Mouse (Mus musculus): ENCODE data around the gene Mcm3. TPM values are rescaled to one million over a fixed set of nuclear protein-coding genes. Genes with fewer than 3 reads are reported as not detected.
"Not testable (repeated sequence)": the region's sequence is repeated elsewhere in the genome, so short reads cannot be mapped to it uniquely, and the experiment has no call there.

The Mcm3 gene
- total RNA-seq, 2 experiments from 2014 or later, result 7.2 to 9.5 TPM

GRCm38 (mm10) chr1:20804526-20804925, 15.6 kb downstream of the Mcm3 start:
- no peak for DNase-seq (ENCODE audit: low spot score in 2 of 2)

- peak; percentile 48 to 61 for DNase-seq (ENCODE audit: low spot score in 2 of 2)
Observed at GRCm38 (mm10) chr1:20801682-20802390, 18.3 kb downstream of the Mcm3 start.

- DNase-seq (ENCODE audit: low spot score in 2 of 2), result no peak
Observed at GRCm38 (mm10) chr1:20801275-20801674, 18.8 kb downstream of the Mcm3 start.

- DNase-seq (ENCODE audit: low spot score in 2 of 2), result no peak
Observed at GRCm38 (mm10) chr1:20795178-20795577, 24.9 kb downstream of the Mcm3 start.

- DNase-seq (ENCODE audit: low spot score in 2 of 2), result no peak
Observed at GRCm38 (mm10) chr1:20794760-20795159, 25.4 kb downstream of the Mcm3 start.

- no peak for DNase-seq (ENCODE audit: low spot score in 2 of 2)
Observed at GRCm38 (mm10) chr1:20791414-20791813, 28.7 kb downstream of the Mcm3 start.

- not testable (repeated sequence) for DNase-seq (ENCODE audit: low spot score in 2 of 2)
Observed at GRCm38 (mm10) chr1:20790517-20790916, 29.6 kb downstream of the Mcm3 start, which contains the start of gene Il17f. Gene Il17f, minus strand, starts transcription at chr1:20790617.

- DNase-seq (ENCODE audit: low spot score in 2 of 2), result no peak
Observed at GRCm38 (mm10) chr1:20788419-20788818, 31.7 kb downstream of the Mcm3 start.

- DNase-seq (ENCODE audit: low spot score in 2 of 2), result no peak
Observed at GRCm38 (mm10) chr1:20787046-20787445, 33.1 kb downstream of the Mcm3 start.

- DNase-seq (ENCODE audit: low spot score in 2 of 2), result no peak
Observed at GRCm38 (mm10) chr1:20778366-20778765, 41.7 kb downstream of the Mcm3 start.

GRCm38 (mm10) chr1:20774026-20774730, 45.9 kb downstream of the Mcm3 start:
- not testable (repeated sequence) for DNase-seq (ENCODE audit: low spot score in 2 of 2)

GRCm38 (mm10) chr1:20766526-20766925, 53.6 kb downstream of the Mcm3 start:
- no peak for DNase-seq (ENCODE audit: low spot score in 2 of 2)

- no peak for DNase-seq (ENCODE audit: low spot score in 2 of 2)
Observed at GRCm38 (mm10) chr1:20761411-20761810, 58.7 kb downstream of the Mcm3 start.

GRCm38 (mm10) chr1:20760331-20760730, 59.8 kb downstream of the Mcm3 start:
- DNase-seq (ENCODE audit: low spot score in 2 of 2), result no peak

- DNase-seq (ENCODE audit: low spot score in 2 of 2), result peak; percentile 5 to 19
Observed at GRCm38 (mm10) chr1:20759799-20760198, 60.3 kb downstream of the Mcm3 start.

GRCm38 (mm10) chr1:20757586-20757985, 62.5 kb downstream of the Mcm3 start:
- no peak for DNase-seq (ENCODE audit: low spot score in 2 of 2)

- DNase-seq (ENCODE audit: low spot score in 2 of 2), result no peak
Observed at GRCm38 (mm10) chr1:20754439-20754838, 65.7 kb downstream of the Mcm3 start.

Other genes with a start within 250 kb of the Mcm3 start
- gene Pkhd1, start 202.2 kb downstream of the Mcm3 start, total RNA-seq (2021), result under 1 TPM; 0.07 to 0.23 TPM
- not detected for gene Il17a, start 89.4 kb downstream of the Mcm3 start, total RNA-seq (2021)
- under 1 TPM; 0.62 to 0.89 TPM for gene Il17f, start 29.7 kb downstream of the Mcm3 start, total RNA-seq (2021)
- gene Paqr8, start 70.3 kb upstream of the Mcm3 start, total RNA-seq (2021), result 100 to 1,000 TPM in 1 of 2 experiments, 10 to 100 TPM in 1; 93.1 to 132 TPM
- 1 to 10 TPM; 4.2 to 4.5 TPM for gene Efhc1, start 131.3 kb upstream of the Mcm3 start, total RNA-seq (2021)

All from layer of hippocampus, postnatal 10 days (tissue).